Mouse (Mus musculus): ENCODE data around the gene Ppp2r2d.

DNA sequence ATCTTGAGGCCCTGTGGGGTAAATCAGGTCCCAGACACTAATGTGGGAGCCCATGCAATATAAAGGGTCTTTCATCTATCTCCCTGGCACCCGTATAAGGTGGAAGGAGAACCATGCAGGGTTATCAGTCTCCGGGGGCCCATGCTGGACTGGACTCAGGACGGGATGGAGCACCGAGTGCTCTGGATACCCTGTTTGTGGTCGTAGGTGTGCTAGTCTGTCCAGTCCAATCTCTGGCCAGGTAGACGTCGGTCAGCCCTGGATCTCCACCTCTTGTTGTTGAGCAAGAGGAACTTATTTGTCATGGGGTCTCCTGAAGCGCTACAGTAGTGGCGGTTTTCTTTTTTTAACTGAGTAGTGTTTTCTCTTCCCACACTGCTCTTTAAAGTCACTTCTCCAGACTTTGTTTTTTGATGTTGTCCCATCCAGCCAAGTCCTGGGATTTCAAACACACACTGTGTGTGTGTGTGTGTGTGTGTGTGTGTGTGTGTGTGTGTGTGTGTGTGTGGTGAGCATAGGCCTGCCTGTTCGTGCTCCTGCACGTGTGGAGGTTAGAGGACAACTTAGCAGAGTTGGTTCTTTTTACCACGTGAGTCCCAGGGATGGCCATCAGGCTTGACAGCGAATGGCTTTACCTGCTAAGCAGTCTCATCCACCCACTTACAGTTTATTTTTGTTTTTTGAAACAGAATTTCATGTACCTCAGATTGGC, 1.6 kb downstream of the Ppp2r2d start:
- no peak for TF ChIP-seq CTCF (IDR thresholded peaks at IDR 0.05; ENCODE audit: low read depth)
- TF ChIP-seq EP300 (IDR thresholded peaks at IDR 0.05; ENCODE audit: low read depth), result no peak
